Mouse (Mus musculus) mouse trophoblast stem cell (cell line): ENCODE results near the gene Mansc1.

Experiments
- in situ Hi-C, 2 experiments: fragments of 300-500 bp; cut with MseI, MboI; formaldehyde crosslinking; loops; 2 replicates in 1 of 2; 3 replicates in 1 of 2; pipeline ENCODE4 v1.15.1; 2025

Mansc1 gene

GRCm38 (mm10) chr6:134601130-134601529 is 31.2 kb downstream of the Mansc1 start:
- in situ Hi-C loops: no loop called here

- in situ Hi-C loops: no loop called here
These were observed 33.0 kb downstream of the Mansc1 start for GRCm38 (mm10) chr6:134599239-134599638.

- in situ Hi-C loops: no loop called here
These were observed 34.5 kb downstream of the Mansc1 start for GRCm38 (mm10) chr6:134597651-134598229.

- in situ Hi-C loops: no loop called here
These were observed 37.5 kb downstream of the Mansc1 start for GRCm38 (mm10) chr6:134594569-134595442.

GRCm38 (mm10) chr6:134591614-134592013 is 40.7 kb downstream of the Mansc1 start:
- in situ Hi-C loops: no loop called here

- in situ Hi-C loops: no loop called here
These were observed 46.0 kb downstream of the Mansc1 start for GRCm38 (mm10) chr6:134586241-134586640.

- in situ Hi-C loops: no loop called here
These were observed 47.7 kb downstream of the Mansc1 start for GRCm38 (mm10) chr6:134584616-134585015.

- in situ Hi-C loops: no loop called here
These were observed 50.2 kb downstream of the Mansc1 start for GRCm38 (mm10) chr6:134582110-134582509.

GRCm38 (mm10) chr6:134579506-134579905 is 52.8 kb downstream of the Mansc1 start:
- in situ Hi-C loops: no loop called here

- in situ Hi-C loops: no loop called here
These were observed 54.2 kb downstream of the Mansc1 start for GRCm38 (mm10) chr6:134578039-134578438.

- in situ Hi-C loops: no loop called here
These were observed 57.0 kb downstream of the Mansc1 start for GRCm38 (mm10) chr6:134575288-134575741.

- in situ Hi-C loops: no loop called here
These were observed 64.2 kb downstream of the Mansc1 start for GRCm38 (mm10) chr6:134567986-134568556.

- in situ Hi-C loops: no loop called here
These were observed 65.3 kb downstream of the Mansc1 start, which contains the start of gene Lrp6 for GRCm38 (mm10) chr6:134566818-134567485. TSS of gene Lrp6 (minus strand) at chr6:134566965.

GRCm38 (mm10) chr6:134566248-134566817 is 66.0 kb downstream of the Mansc1 start:
- in situ Hi-C loops: no loop called here

GRCm38 (mm10) chr6:134565606-134566247 is 66.6 kb downstream of the Mansc1 start:
- in situ Hi-C loops: no loop called here

- in situ Hi-C loops: no loop called here
These were observed 67.7 kb downstream of the Mansc1 start for GRCm38 (mm10) chr6:134564539-134564938.

GRCm38 (mm10) chr6:134559635-134560034 is 72.7 kb downstream of the Mansc1 start:
- in situ Hi-C loops: no loop called here
